Mouse (Mus musculus): ENCODE data around the gene Insc. TPM values are rescaled to one million over a fixed set of nuclear protein-coding genes. Genes with fewer than 3 reads are reported as not detected.

The Insc gene
- total RNA-seq, 1 experiment from 2014 or later, result not detected

DNA sequence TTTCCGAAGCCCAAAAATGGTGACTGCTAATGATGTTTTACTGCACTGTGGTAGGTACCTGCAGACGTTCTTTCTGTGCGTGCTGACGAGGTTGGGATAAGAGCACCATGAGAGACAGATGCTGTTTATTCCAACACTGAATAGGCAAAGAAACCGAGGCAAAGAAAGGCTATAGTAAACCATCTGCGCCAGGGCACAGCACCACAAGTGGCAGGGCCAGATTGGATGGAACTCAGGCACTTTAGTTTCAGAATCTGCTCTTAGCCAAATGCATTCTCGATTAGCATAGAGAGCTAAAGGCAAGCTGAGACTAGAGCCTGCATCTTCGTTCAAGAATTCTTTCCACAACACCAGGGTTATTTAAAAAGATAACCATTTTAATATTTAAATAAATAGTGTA lies 59.1 kb downstream of the Insc start:
- no peak for ATAC-seq (replicated peaks in 1 of 2; ENCODE audit: insufficient read depth in 1 of 2, low FRiP score in 2 of 2, low TSS enrichment in 1 of 2, low read depth in 1 of 2, poor library complexity in 2 of 2, severe bottlenecking in 2 of 2)

DNA sequence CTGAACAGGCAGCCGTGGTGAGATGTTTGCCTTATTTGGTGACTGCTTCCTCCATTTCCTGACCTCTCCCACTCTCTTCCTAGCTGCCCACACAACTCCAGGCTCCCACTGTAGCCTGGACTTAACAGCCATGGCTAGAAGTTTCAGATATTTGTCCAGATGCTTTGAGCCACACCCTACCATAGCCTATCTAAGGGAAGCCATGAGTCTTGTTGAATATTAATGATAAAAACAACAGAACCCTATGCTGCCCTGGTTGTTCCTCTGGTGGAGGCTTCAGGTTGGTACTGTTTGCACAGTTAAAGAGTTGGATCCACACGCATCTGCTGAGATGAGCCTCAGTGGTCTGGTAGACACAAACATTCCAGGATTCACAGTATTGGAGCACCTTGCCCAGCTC lies 61.8 kb downstream of the Insc start:
- ATAC-seq (replicated peaks in 1 of 2; ENCODE audit: insufficient read depth in 1 of 2, low FRiP score in 2 of 2, low TSS enrichment in 1 of 2, low read depth in 1 of 2, poor library complexity in 2 of 2, severe bottlenecking in 2 of 2), result no peak

DNA sequence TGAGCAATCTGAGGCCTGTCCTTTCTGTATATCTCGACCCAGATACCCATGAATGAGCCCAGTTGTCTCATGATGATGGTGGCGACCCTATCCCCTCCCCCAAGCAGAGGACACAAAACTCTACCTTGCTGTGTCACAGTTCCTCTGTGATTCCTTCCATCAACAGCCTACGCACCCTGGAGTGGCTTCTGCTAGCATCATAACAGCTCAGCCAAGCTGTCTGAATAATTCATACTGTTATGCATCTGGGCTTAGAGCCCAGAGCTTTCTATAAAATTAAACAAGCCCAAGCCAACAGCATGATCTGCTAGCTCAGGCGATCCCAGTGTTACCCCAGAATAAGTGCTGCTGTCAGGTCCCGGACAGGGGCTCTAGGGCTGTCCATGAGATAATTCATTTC lies 63.8 kb downstream of the Insc start:
- no peak for ATAC-seq (replicated peaks in 1 of 2; ENCODE audit: insufficient read depth in 1 of 2, low FRiP score in 2 of 2, low TSS enrichment in 1 of 2, low read depth in 1 of 2, poor library complexity in 2 of 2, severe bottlenecking in 2 of 2)

DNA sequence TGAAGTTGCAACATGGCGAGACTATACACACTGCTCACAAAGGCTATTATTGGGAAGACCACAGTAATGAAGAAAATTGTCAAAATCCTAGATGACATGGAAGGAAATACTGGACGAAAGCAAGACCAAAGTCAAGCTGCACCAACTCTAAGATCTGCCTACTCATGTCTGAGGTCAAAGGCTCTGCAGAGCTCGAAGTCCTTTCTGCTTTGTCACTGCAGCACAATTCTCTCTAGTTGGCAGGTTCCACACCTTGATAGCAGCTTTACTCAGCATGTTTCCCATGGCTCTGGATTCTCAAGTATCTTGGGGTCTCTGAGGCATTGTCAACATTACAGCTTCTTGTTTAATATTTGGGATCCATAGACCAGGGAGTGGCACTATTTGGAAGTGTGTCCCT lies 64.8 kb downstream of the Insc start:
- ATAC-seq (replicated peaks in 1 of 2; ENCODE audit: insufficient read depth in 1 of 2, low FRiP score in 2 of 2, low TSS enrichment in 1 of 2, low read depth in 1 of 2, poor library complexity in 2 of 2, severe bottlenecking in 2 of 2), result no peak

DNA sequence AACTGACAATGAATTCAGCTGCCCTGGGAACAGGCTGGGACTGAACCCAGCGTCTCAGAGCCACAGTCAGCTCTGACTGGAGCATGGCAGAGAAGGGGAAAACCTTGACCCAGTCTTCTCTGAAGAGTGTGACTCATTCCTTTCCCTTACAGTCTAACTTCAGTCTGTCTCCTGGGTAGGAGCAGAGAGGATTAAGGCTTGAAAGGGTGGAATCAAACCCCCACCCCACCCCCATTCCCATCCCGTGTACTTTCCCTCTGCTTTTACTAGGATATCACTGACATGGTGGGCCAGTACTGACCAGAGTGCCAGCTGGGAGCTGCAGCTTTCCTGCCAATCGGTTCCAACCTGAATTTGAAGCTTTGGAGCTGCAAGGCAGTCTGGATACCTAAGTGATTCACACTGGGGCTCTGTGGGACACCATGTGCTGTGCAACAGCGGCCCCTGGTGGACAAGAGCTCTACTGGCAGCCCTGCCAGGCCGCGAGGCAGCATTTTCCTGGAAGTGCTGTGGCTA lies 73.9 kb downstream of the Insc start:
- peak; percentile 74 to 98 for ATAC-seq (replicated peaks in 1 of 2; ENCODE audit: insufficient read depth in 1 of 2, low FRiP score in 2 of 2, low TSS enrichment in 1 of 2, low read depth in 1 of 2, poor library complexity in 2 of 2, severe bottlenecking in 2 of 2)

DNA sequence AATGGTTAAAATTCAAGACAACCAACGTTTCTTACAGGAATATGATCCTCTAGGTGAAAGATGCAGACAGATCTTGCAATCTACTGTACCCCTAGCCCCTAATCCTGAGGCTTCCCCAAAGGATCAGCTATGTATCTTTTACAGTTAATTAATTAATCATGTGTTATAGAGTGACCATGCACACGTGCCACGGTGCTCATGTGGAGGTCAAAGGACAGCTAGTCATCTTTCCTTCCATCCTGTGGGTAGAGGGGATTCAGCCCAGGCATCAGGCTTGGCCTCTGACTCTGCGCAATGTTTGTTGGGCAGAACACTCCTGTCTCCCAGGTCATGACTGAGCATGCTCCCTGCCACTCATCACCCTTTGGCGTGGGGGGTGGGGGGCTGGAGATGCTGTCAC lies 74.4 kb downstream of the Insc start:
- ATAC-seq (replicated peaks in 1 of 2; ENCODE audit: insufficient read depth in 1 of 2, low FRiP score in 2 of 2, low TSS enrichment in 1 of 2, low read depth in 1 of 2, poor library complexity in 2 of 2, severe bottlenecking in 2 of 2), result no peak

DNA sequence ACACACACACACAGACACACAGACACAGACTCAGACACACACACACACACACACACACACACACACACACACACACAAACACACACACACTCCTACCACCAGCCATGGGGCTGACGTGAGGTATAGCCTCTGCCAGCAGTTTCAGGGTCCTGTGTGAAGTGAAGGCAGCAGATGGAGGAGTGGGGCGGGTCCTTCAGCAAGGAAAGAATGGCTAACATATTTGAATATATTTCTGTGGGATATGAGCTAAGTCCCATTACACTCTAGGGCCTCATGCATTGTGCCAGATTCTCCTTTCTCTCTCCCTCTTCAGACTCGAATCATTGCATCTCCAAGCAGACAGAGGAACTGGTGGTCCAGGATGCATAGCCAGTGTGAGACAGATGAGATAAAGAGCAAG lies 74.9 kb downstream of the Insc start:
- no peak for ATAC-seq (replicated peaks in 1 of 2; ENCODE audit: insufficient read depth in 1 of 2, low FRiP score in 2 of 2, low TSS enrichment in 1 of 2, low read depth in 1 of 2, poor library complexity in 2 of 2, severe bottlenecking in 2 of 2)

DNA sequence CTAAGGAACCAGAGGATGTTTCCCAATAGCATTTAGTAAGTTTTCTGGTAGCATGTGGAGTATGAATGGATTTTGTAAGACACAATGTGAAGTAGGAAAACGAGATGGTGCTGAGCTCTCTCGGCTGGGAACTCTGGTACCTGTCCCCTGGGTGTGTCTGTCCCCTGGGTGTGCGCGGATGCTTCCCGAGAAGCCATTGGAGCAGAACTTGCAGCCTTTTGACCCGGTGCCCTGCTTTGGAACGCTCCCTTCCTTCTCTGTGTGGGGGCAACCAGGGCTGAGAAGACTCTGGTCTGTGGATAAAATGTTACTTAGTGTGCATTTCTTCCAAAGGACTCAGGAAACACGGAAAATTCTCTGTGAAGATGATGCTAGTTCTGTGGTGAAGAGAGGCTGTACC lies 75.3 kb downstream of the Insc start:
- ATAC-seq (replicated peaks in 1 of 2; ENCODE audit: insufficient read depth in 1 of 2, low FRiP score in 2 of 2, low TSS enrichment in 1 of 2, low read depth in 1 of 2, poor library complexity in 2 of 2, severe bottlenecking in 2 of 2), result no peak

DNA sequence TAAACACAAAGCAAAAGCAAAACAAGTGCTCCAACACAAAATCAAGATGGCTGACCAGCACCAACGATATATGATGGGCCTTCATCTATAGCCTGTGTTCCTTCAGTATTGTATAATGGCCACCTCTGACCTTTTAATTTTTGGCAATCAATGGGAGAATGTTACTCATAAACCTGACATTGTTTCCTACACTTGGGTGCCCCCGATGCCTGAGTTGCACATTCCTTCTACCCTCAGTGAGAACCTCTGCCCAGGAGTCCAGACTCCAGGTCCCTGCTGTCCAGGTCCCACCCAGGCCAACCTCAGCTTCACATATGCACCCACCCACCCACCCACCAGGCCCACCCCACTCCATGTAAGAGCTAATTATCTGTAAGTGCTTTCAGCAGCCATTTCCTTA lies 79.2 kb downstream of the Insc start:
- no peak for ATAC-seq (replicated peaks in 1 of 2; ENCODE audit: insufficient read depth in 1 of 2, low FRiP score in 2 of 2, low TSS enrichment in 1 of 2, low read depth in 1 of 2, poor library complexity in 2 of 2, severe bottlenecking in 2 of 2)

DNA sequence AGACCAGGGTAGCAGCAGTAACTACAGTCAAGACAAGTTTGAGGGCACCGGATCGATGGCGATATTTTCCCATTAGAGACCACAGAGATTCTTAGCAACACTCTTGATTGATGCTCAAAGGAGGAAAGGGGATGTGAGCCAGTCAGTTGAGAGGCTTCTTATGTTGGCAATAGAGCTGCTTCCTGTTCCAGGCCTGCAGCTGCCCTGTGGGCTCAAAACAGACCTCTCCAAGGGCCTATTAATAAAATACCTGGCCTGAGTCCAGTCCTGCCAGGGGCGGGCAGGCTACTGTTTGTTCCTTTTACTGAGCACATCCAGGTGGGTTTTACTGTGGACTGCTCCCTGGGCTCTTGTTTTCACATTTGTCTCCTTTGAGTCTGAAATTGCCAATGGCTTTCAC lies 83.9 kb downstream of the Insc start:
- peak; percentile 68 to 83 for ATAC-seq (replicated peaks in 1 of 2; ENCODE audit: insufficient read depth in 1 of 2, low FRiP score in 2 of 2, low TSS enrichment in 1 of 2, low read depth in 1 of 2, poor library complexity in 2 of 2, severe bottlenecking in 2 of 2)

DNA sequence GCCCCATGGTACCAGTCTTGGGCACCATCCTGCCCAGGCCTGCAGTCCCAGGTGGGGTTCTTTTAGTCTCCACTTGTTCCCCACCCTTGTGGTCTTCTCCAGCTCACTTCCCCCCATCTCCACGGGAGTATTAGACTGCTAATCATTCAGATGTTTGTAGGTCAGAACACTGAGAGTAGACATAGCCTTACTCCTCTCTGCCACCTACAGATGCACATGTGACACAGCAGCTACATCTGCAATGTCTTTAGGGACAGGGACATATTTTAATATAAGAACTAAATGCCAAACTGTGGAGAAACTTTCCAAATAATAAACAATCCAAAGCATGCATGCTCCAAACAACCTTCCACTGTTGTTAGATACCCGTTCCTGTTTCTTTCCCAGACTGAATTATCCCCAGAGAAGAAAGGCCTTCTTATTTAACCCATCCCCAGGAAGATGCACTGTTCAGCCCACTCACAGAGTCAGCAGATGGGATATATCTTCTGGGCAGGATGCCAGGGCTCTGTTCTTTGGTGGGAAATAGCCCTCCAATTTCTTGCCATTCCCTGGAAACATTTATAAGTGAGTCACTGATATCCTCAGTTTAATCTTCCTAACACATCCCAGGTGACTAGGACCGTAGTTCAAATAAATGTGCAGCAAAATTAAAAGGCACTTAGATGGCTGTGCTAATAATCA lies 88.9 kb downstream of the Insc start:
- ATAC-seq (replicated peaks in 1 of 2; ENCODE audit: insufficient read depth in 1 of 2, low FRiP score in 2 of 2, low TSS enrichment in 1 of 2, low read depth in 1 of 2, poor library complexity in 2 of 2, severe bottlenecking in 2 of 2), result no peak

DNA sequence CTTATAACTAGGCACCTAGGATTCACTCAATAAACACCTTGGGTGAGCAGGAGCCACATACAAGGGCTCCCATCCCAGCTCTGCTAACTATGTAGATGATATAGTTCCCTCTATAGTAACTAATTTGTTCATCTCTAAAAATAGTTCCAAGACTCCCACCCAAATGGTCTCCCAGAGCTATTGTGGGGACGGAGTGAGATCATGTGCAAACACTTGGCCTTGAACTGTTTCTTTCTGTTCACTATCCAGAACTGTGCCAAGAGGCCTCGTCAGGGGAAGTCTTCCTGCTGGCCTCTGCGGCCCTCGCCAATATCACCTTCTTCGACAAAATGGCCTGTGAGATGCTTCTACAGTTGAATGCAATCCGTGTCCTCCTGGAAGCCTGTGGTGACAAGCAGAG lies 91.0 kb downstream of the Insc start:
- no peak for ATAC-seq (replicated peaks in 1 of 2; ENCODE audit: insufficient read depth in 1 of 2, low FRiP score in 2 of 2, low TSS enrichment in 1 of 2, low read depth in 1 of 2, poor library complexity in 2 of 2, severe bottlenecking in 2 of 2)

DNA sequence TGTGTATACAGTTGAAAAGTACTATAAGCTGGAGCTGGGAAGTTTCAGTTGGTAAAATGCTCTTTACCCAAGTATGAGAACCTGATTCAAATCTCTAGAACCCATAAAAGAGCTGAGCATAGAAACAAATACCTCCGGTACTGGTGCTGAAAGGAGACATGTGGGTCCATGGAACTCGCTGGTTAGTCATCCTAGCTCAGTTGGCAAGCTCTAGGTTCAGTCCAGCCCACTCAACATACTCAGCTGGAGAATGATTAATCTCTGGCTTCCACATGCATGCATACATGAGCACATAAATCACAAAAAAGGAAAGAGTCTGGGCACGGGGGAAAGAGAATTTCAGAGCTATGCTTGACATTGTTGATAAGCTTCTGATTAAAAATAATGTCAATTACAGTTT lies 93.8 kb downstream of the Insc start:
- no peak for ATAC-seq (replicated peaks in 1 of 2; ENCODE audit: insufficient read depth in 1 of 2, low FRiP score in 2 of 2, low TSS enrichment in 1 of 2, low read depth in 1 of 2, poor library complexity in 2 of 2, severe bottlenecking in 2 of 2)

DNA sequence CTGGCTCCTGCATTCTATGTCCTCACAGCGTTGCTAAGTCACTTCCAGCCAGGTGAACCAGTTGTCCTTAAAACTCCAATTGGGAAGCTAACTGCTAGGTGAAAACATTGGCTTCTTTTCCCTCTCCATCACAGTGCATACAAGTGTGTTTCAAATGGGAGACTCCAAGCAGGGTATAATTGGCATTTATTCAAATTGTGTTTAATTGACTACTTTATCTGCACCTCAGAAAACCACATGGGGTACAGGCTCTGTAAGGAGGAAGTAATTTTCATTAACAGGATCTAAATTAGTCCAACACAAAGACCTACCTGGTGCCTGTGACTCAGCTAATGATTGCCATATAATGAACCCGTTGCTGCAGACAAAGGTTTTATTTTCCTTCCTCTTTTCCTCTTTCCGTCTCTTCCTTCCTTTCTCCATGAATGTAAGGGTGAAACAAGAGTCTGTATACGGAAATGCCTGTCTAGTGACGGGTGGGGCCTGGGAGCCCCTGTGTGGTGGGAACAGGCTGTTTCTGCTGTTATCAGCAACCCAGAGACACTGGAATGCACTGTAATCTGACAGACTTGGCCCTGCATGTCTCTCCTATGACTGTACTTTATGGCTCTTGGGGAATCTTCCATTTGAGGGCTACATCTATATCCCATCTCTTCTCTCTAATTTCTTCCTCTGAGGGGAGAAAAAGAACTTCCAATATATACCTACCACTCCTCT lies 96.7 kb downstream of the Insc start:
- ATAC-seq (replicated peaks in 1 of 2; ENCODE audit: insufficient read depth in 1 of 2, low FRiP score in 2 of 2, low TSS enrichment in 1 of 2, low read depth in 1 of 2, poor library complexity in 2 of 2, severe bottlenecking in 2 of 2), result 0 out of 4 replicates have a peak, but pooled peaks of 1 of the 2 experiments have one; percentile 36

DNA sequence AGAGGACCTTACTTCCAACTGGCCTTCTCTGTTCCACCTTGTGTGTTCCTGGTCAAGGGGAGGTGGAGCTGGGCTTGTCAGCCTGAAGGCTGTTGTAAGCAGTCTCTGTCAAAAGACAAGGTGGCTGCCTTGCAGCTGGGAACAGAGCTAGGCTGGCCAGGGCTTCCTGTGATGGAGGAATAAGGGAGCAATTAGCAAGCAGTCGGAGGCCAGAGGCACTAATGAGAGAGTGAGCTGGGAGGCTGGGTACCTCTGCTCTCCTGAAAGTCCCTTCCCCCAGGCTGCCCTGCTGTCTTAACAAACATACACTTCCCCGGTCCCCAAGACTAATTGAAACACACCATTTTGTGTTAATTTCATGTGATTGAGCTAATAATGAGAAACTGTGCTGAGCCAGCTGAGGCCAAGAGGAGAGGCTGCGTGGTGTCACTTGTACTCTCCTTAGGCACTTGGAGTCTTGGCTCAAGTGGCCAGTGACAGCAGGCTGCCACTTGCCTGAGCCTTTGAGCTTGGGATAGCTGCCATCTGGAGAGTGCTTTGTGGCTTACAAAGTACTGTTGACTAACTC lies 99.2 kb downstream of the Insc start:
- no peak for ATAC-seq (replicated peaks in 1 of 2; ENCODE audit: insufficient read depth in 1 of 2, low FRiP score in 2 of 2, low TSS enrichment in 1 of 2, low read depth in 1 of 2, poor library complexity in 2 of 2, severe bottlenecking in 2 of 2)

DNA sequence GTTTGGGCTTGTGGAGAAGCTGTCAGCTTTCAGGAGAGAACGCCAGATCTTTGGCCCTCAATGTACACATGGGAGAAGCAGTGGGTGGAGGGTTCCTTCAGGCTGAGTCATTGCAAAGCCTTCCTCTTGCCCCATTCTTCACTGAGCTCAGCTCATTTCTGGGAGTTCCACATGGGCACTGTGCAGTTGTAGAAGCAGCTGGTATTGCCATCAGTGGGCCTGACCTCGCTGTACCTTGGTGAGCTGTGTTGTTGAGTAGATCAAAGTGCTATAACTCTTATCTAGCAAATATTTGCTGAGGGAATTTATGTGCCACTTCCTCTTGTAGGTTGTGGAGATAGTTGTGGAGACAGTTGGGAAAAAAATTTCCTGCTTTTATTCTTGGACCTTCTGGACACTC lies 103.7 kb downstream of the Insc start:
- no peak for ATAC-seq (replicated peaks in 1 of 2; ENCODE audit: insufficient read depth in 1 of 2, low FRiP score in 2 of 2, low TSS enrichment in 1 of 2, low read depth in 1 of 2, poor library complexity in 2 of 2, severe bottlenecking in 2 of 2)

DNA sequence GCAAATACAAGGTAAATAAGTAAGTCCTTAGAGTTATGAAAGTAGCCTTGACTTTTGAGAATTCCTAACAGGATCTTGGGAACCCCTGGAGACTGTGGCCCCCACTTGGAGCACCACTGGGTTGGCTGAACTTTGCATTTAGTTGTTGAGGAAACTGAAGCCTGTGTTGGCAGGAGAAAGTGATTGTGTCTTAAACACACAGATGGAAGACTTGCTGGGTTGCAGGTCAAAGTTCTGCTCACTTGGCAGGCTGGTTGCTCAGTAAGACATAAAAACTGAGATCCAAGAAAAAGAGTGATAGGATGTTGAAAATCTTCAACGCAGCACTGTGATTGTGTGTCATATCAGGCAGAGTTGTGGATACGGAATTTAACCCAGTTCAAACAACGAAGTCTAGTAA lies 108.9 kb downstream of the Insc start:
- ATAC-seq (replicated peaks in 1 of 2; ENCODE audit: insufficient read depth in 1 of 2, low FRiP score in 2 of 2, low TSS enrichment in 1 of 2, low read depth in 1 of 2, poor library complexity in 2 of 2, severe bottlenecking in 2 of 2), result no peak

DNA sequence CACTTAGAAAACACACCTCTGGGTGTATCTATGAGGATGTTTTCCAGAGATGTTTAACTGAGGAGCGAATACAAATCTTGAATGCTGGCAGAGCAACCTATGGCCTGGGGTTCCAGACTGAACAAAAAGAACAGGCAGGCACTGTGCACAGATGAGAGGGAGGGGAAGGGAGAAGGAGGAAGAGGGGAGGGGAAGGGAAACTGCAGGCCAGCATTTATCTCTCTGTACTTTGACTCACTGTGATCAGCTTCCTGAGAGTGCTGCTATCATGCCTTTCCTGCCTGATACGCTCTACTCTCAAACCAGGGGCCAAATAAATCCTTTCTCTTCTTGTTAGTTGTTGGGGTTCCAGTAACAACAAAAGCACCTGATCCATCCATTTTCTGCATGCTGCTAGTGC lies 110.7 kb downstream of the Insc start:
- no peak for ATAC-seq (replicated peaks in 1 of 2; ENCODE audit: insufficient read depth in 1 of 2, low FRiP score in 2 of 2, low TSS enrichment in 1 of 2, low read depth in 1 of 2, poor library complexity in 2 of 2, severe bottlenecking in 2 of 2)
